Mouse (Mus musculus): ENCODE measurements at regions not wholly inside any gene's neighbourhood (a gene's known extent, or its start where the extent isn't known, plus 50 kb on each side); places are given as distances from the start of the nearest gene placed in this dataset.

GRCm38 (mm10) chr1:193721850-193722249 is 351.8 kb upstream of the Camk1g start:
- Histone ChIP-seq H3K27me3 (replicated peaks; ENCODE audit: control insufficient read depth, insufficient read depth, low read length) (no peaks in the 10 kb centered on the region), H3K4me3 (ENCODE audit: low read depth, low read length) (no peak overlapping the region), H3K4me1 (replicated peaks; ENCODE audit: control insufficient read depth, insufficient read depth, low read length) (no peaks in the 10 kb centered on the region), H3K9ac (ENCODE audit: low read depth, low read length) (no peak overlapping the region), H3K36me3 (ENCODE audit: control insufficient read depth, insufficient read depth) (no peaks in the 10 kb centered on the region), H3K4me2 (replicated peaks; ENCODE audit: low read depth) (no peak overlapping the region), H3K27ac (ENCODE audit: low read depth, low read length) (no peak overlapping the region), H3K9me3 (ENCODE audit: control insufficient read depth) (no peaks in the 10 kb centered on the region)
- WGBS, result 71% methylated on average over 2 of the region's 2 CpGs
- no peak for TF ChIP-seq CTCF (IDR thresholded peaks at IDR 0.05; ENCODE audit: low read depth)
- ATAC-seq, result no peak

DNA sequence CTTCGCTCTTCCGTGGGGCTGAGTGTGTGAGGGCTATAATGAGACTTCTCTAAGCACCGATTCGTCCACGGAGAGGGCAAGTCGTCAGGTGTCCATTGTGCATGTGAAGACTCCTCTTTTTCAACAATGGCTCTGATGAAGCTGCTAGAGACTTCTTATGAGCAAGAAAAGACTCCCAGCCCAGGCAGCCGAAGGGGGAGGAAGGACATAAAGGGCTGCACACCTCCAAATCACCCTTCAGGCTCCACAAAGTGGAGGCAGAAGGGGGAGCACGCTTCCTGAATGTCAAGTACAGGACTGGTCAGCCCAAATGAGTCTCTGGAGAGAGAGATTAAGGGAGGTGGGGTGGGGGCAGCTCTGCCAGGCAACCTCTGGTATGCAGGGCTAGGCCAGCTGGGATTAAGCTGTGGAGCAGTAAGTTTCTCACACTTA is 350.3 kb upstream of the Camk1g start:
- H3K9me3 ChIP-seq (ENCODE audit: control insufficient read depth), result no peaks in the 10 kb centered on the region
- H3K27ac ChIP-seq (ENCODE audit: low read depth, low read length), result no peak overlapping the region
- no peak for ATAC-seq
- no peak overlapping the region for H3K9ac ChIP-seq (ENCODE audit: low read depth, low read length)
- no peaks in the 10 kb centered on the region for H3K4me1 ChIP-seq (replicated peaks; ENCODE audit: control insufficient read depth, insufficient read depth, low read length)
- no peaks in the 10 kb centered on the region for H3K36me3 ChIP-seq (ENCODE audit: control insufficient read depth, insufficient read depth)
- no peaks in the 10 kb centered on the region for H3K27me3 ChIP-seq (replicated peaks; ENCODE audit: control insufficient read depth, insufficient read depth, low read length)
- H3K4me2 ChIP-seq (replicated peaks; ENCODE audit: low read depth), result no peak overlapping the region
- H3K4me3 ChIP-seq (ENCODE audit: low read depth, low read length), result no peak overlapping the region
- 77% methylated on average over 8 of the region's 8 CpGs for WGBS
- no peak for TF ChIP-seq CTCF (IDR thresholded peaks at IDR 0.05; ENCODE audit: low read depth)

GRCm38 (mm10) chr1:193715328-193715727 is 345.2 kb upstream of the Camk1g start:
- Histone ChIP-seq H3K4me1 (replicated peaks; ENCODE audit: control insufficient read depth, insufficient read depth, low read length) (no peaks in the 10 kb centered on the region), H3K9ac (ENCODE audit: low read depth, low read length) (no peak overlapping the region), H3K27ac (ENCODE audit: low read depth, low read length) (no peak overlapping the region), H3K4me2 (replicated peaks; ENCODE audit: low read depth) (no peak overlapping the region), H3K9me3 (ENCODE audit: control insufficient read depth) (no peaks in the 10 kb centered on the region), H3K27me3 (replicated peaks; ENCODE audit: control insufficient read depth, insufficient read depth, low read length) (no peaks in the 10 kb centered on the region), H3K4me3 (ENCODE audit: low read depth, low read length) (no peak overlapping the region), H3K36me3 (ENCODE audit: control insufficient read depth, insufficient read depth) (no peaks in the 10 kb centered on the region)
- TF ChIP-seq CTCF (IDR thresholded peaks at IDR 0.05; ENCODE audit: low read depth), result no peak
- ATAC-seq, result no peak
- 72% methylated on average over 4 of the region's 4 CpGs for WGBS

DNA sequence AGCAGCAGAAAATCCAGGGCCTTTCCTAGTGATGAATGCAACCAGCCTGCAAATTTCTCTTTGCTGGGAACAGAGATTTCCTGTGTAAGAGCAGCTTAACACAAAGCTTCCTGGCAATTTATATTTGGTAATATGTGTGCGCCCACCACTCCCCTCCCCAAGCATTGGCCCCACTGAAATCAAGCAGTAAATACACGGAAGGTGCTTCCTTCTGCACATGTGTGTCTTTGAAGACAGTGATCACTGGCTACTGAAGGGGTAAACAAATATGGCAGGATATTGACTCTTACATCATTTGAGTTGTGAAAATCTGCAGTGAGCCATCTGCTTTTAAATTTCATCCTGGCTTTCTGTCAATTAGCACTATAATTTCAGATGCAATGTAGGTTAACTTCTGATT is 344.5 kb upstream of the Camk1g start:
- no peak for TF ChIP-seq CTCF (IDR thresholded peaks at IDR 0.05; ENCODE audit: low read depth)
- no peaks in the 10 kb centered on the region for H3K36me3 ChIP-seq (ENCODE audit: control insufficient read depth, insufficient read depth)
- H3K27ac ChIP-seq (ENCODE audit: low read depth, low read length), result no peak overlapping the region
- H3K4me1 ChIP-seq (replicated peaks; ENCODE audit: control insufficient read depth, insufficient read depth, low read length), result no peaks in the 10 kb centered on the region
- WGBS, result 67% methylated on average over 2 of the region's 2 CpGs
- H3K9ac ChIP-seq (ENCODE audit: low read depth, low read length), result no peak overlapping the region
- no peaks in the 10 kb centered on the region for H3K9me3 ChIP-seq (ENCODE audit: control insufficient read depth)
- H3K4me3 ChIP-seq (ENCODE audit: low read depth, low read length), result no peak overlapping the region
- H3K4me2 ChIP-seq (replicated peaks; ENCODE audit: low read depth), result no peak overlapping the region
- ATAC-seq, result no peak
- no peaks in the 10 kb centered on the region for H3K27me3 ChIP-seq (replicated peaks; ENCODE audit: control insufficient read depth, insufficient read depth, low read length)

DNA sequence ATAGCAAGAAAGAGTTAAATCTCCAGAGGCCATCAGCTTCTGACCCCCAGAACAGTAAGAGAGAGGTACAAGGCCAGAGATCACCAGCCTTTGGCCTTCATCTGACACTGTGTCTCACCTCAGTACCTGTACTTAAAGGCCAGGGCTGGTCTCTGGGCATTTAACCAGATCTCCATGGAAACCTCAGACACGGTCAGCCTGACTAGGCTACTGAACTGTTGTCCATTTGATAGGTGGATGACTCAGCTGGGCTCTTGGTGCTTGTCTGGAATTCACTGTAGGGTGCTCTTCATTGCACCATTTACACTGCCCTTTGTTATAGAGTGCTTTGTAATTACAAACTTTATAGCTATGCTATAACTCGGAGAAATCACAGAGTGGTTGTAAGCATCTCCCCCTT is 335.1 kb upstream of the Camk1g start:
- no peak overlapping the region for H3K4me2 ChIP-seq (replicated peaks; ENCODE audit: low read depth)
- no peak overlapping the region for H3K4me3 ChIP-seq (ENCODE audit: low read depth, low read length)
- no peak overlapping the region for H3K27ac ChIP-seq (ENCODE audit: low read depth, low read length)
- no peak for TF ChIP-seq CTCF (IDR thresholded peaks at IDR 0.05; ENCODE audit: low read depth)
- no peak for ATAC-seq
- WGBS, result 53% methylated on average over 2 of the region's 2 CpGs
- no peaks in the 10 kb centered on the region for H3K9me3 ChIP-seq (ENCODE audit: control insufficient read depth)
- no peaks in the 10 kb centered on the region for H3K36me3 ChIP-seq (ENCODE audit: control insufficient read depth, insufficient read depth)
- H3K27me3 ChIP-seq (replicated peaks; ENCODE audit: control insufficient read depth, insufficient read depth, low read length), result no peaks in the 10 kb centered on the region
- H3K9ac ChIP-seq (ENCODE audit: low read depth, low read length), result no peak overlapping the region
- no peaks in the 10 kb centered on the region for H3K4me1 ChIP-seq (replicated peaks; ENCODE audit: control insufficient read depth, insufficient read depth, low read length)

GRCm38 (mm10) chr1:193702707-193703419 is 332.8 kb upstream of the Camk1g start:
- H3K4me3 ChIP-seq (ENCODE audit: low read depth, low read length), result no peak overlapping the region
- no peaks in the 10 kb centered on the region for H3K4me1 ChIP-seq (replicated peaks; ENCODE audit: control insufficient read depth, insufficient read depth, low read length)
- no peaks in the 10 kb centered on the region for H3K27me3 ChIP-seq (replicated peaks; ENCODE audit: control insufficient read depth, insufficient read depth, low read length)
- no peak overlapping the region for H3K27ac ChIP-seq (ENCODE audit: low read depth, low read length)
- H3K9me3 ChIP-seq (ENCODE audit: control insufficient read depth), result no peaks in the 10 kb centered on the region
- H3K4me2 ChIP-seq (replicated peaks; ENCODE audit: low read depth), result 0 out of 2 replicates have a peak overlapping the region, but pooled peaks have one; percentile 25
- TF ChIP-seq CTCF (IDR thresholded peaks at IDR 0.05; ENCODE audit: low read depth), result peak; percentile 87
- no peak for ATAC-seq
- 33% methylated on average over 15 of the region's 15 CpGs for WGBS
- H3K9ac ChIP-seq (ENCODE audit: low read depth, low read length), result no peak overlapping the region
- no peaks in the 10 kb centered on the region for H3K36me3 ChIP-seq (ENCODE audit: control insufficient read depth, insufficient read depth)

All from intestine, postnatal 0 days (tissue).